In genomic region chr15:7781517-7781916, GRCm38 (mm10) we compare ENCODE assay signal across 16 mouse cellular contexts. TPM values are rescaled to one million over a fixed set of nuclear protein-coding genes. Genes with fewer than 3 reads are reported as not detected.
"Had no signal": no experiment of that assay in that cellular context is flagged by ENCODE, and none has a peak within 500 bp of the region (broad histone marks: within the 10 kb centered on the region; RNA-seq: fewer than 3 reads in every experiment).

No protein-coding gene starts in this region.

- DNase-seq: kidney, postnatal 14 days; lung, embryonic 14.5 days; lung, postnatal 10 days; lung, postnatal 4 days; midbrain, embryonic 14.5 days; spleen, adult 18-20 months; thymus, adult 18-20 months; thymus, postnatal 36 days had no signal

- H3K27ac ChIP-seq: left cerebral cortex, adult 2 months; limb, embryonic 10.5 days; liver, embryonic 15.5 days; midbrain, embryonic 10.5 days; neural tube, embryonic 12.5 days had no signal

- H3K4me3 ChIP-seq: left cerebral cortex, adult 2 months; limb, embryonic 10.5 days; liver, embryonic 15.5 days; midbrain, embryonic 10.5 days; neural tube, embryonic 12.5 days had no signal

- H3K4me1 ChIP-seq: limb, embryonic 10.5 days; liver, embryonic 15.5 days; midbrain, embryonic 10.5 days; neural tube, embryonic 12.5 days had no signal

- H3K9ac ChIP-seq: liver, embryonic 15.5 days; lung, embryonic 14.5 days; neural tube, embryonic 12.5 days had no signal

- H3K4me2 ChIP-seq: liver, embryonic 11.5 days; liver, embryonic 15.5 days; lung, embryonic 14.5 days; neural tube, embryonic 12.5 days had no signal

- H3K36me3 ChIP-seq: limb, embryonic 10.5 days; liver, embryonic 15.5 days; midbrain, embryonic 10.5 days; neural tube, embryonic 12.5 days had no signal

- H3K27me3 ChIP-seq: liver, embryonic 15.5 days; neural tube, embryonic 12.5 days had no signal

- H3K9me3 ChIP-seq: limb, embryonic 10.5 days; liver, embryonic 15.5 days; midbrain, embryonic 10.5 days; neural tube, embryonic 12.5 days had no signal

RNA-seq across cellular contexts. Expression of gene Gdnf, which starts 29.1 kb away (rescaled TPM):
- total RNA-seq: megakaryocyte, adult 5-6 weeks; neutrophil, adult 5-6 weeks had no signal
- polyA plus RNA-seq: liver, embryonic 15.5 days had no signal
